Mouse (Mus musculus) MEL (cell line): Measurements from ENCODE around the gene Myl12a. TPM values are rescaled to one million over a fixed set of nuclear protein-coding genes. Genes with fewer than 3 reads are reported as not detected.

ENCODE experiments used
- DNase-seq: peaks from one replicate; pipeline ENCODE4 v3.0.0; 2011; ENCODE audit warnings: low read depth, low spot score
- H3K27ac ChIP-seq: 2 replicates; pipeline ENCODE4 v1.5.1; 2012; ENCODE audit warnings: low read depth, mild to moderate bottlenecking, control low read depth, low read length, moderate library complexity; ENCODE audit not compliant: control insufficient read depth
- H3K27me3 ChIP-seq, 2 experiments: fragments of 150-350 bp in 1 of 2; sonication (generic) in 1 of 2; 2 replicates each; pipeline ENCODE4 v1.6.1; 2012; ENCODE audit warnings: low read length in 2 of 2, mild to moderate bottlenecking in 2 of 2, improper control_type of control experiment in 1 of 2, moderate library complexity in 1 of 2; ENCODE audit not compliant: insufficient read depth in 2 of 2, control insufficient read depth in 1 of 2
- H3K36me3 ChIP-seq, 2 experiments: 2 replicates each; pipeline ENCODE4 v1.6.1; 2012 to 2014; ENCODE audit warnings: low read length in 2 of 2, improper control_type of control experiment in 1 of 2, inconsistent platforms in 1 of 2, mild to moderate bottlenecking in 1 of 2; ENCODE audit not compliant: insufficient read depth in 2 of 2, control insufficient read depth in 1 of 2
- H3K4me1 ChIP-seq, 2 experiments: fragments of 150-350 bp in 1 of 2; sonication (generic) in 1 of 2; 2 replicates each; pipeline ENCODE4 v1.6.1; 2012; ENCODE audit warnings: low read length in 2 of 2, improper control_type of control experiment in 1 of 2, mild to moderate bottlenecking in 1 of 2; ENCODE audit not compliant: insufficient read depth in 2 of 2, control insufficient read depth in 1 of 2
- H3K4me3 ChIP-seq, 2 experiments: fragments of 150-350 bp in 1 of 2; sonication (generic) in 1 of 2; 2 replicates each; pipeline ENCODE4 v1.5.1; 2012; ENCODE audit warnings: low read depth in 2 of 2, low read length in 2 of 2, mild to moderate bottlenecking in 2 of 2, moderate library complexity in 2 of 2, control low read depth in 1 of 2, improper control_type of control experiment in 1 of 2; ENCODE audit not compliant: control insufficient read depth in 1 of 2, insufficient read depth in 1 of 2
- H3K79me2 ChIP-seq: 2 replicates; pipeline ENCODE4 v1.6.1; 2012; ENCODE audit warnings: mild to moderate bottlenecking, low read length, moderate library complexity; ENCODE audit not compliant: control insufficient read depth, poor library complexity, insufficient read depth
- H3K9ac ChIP-seq: 2 replicates; pipeline ENCODE4 v1.6.1; 2012; ENCODE audit warnings: low read depth, mild to moderate bottlenecking, control low read depth, low read length, moderate library complexity; ENCODE audit not compliant: control insufficient read depth, poor library complexity, severe bottlenecking
- H3K9me3 ChIP-seq: fragments of 150-350 bp; sonication (generic); replicated peaks from 2 replicates; pipeline ENCODE4 v1.6.1; 2012; ENCODE audit warnings: mild to moderate bottlenecking, low read length, improper control_type of control experiment, moderate library complexity; ENCODE audit not compliant: insufficient read depth
- BHLHE40 ChIP-seq: IDR thresholded peaks from 2 replicates; pipeline ENCODE4 v1.6.1; 2012; ENCODE audit warnings: low read depth, mild to moderate bottlenecking, inconsistent platforms, low read length, improper control_type of control experiment, borderline replicate concordance
- CHD1 ChIP-seq: IDR thresholded peaks from 2 replicates; pipeline ENCODE4 v1.6.1; 2012; ENCODE audit warnings: low read depth, mild to moderate bottlenecking, inconsistent platforms, low read length, improper control_type of control experiment
- CTCF ChIP-seq, 3 experiments: IDR thresholded peaks in 2 of 3; conservative IDR thresholded peaks in 1 of 3; 2 replicates each; pipeline ENCODE4 v1.5.1; 2011 to 2012; ENCODE audit warnings: low read length in 3 of 3, low read depth in 2 of 3, mild to moderate bottlenecking in 2 of 3, improper control_type of control experiment in 1 of 3, inconsistent platforms in 1 of 3, mixed read lengths in 1 of 3, moderate library complexity in 1 of 3; ENCODE audit not compliant: control insufficient read depth in 1 of 3, insufficient read depth in 1 of 3, poor library complexity in 1 of 3, severe bottlenecking in 1 of 3
- E2F4 ChIP-seq: IDR thresholded peaks from 2 replicates; pipeline ENCODE4 v1.6.1; 2011; ENCODE audit warnings: low read depth, low read length, improper control_type of control experiment, borderline replicate concordance
- ELF1 ChIP-seq: IDR thresholded peaks from 2 replicates; pipeline ENCODE4 v1.6.1; 2014; ENCODE audit warnings: low read depth, mild to moderate bottlenecking, inconsistent platforms, low read length, improper control_type of control experiment, moderate library complexity
- EP300 ChIP-seq, 2 experiments: IDR thresholded peaks; 2 replicates each; pipeline ENCODE4 v1.6.1; 2011; ENCODE audit warnings: improper control_type of control experiment in 2 of 2, low read length in 2 of 2, low read depth in 1 of 2, mild to moderate bottlenecking in 1 of 2
- ETS1 ChIP-seq: IDR thresholded peaks from 2 replicates; pipeline ENCODE4 v1.6.1; 2012; ENCODE audit warnings: low read depth, mild to moderate bottlenecking, inconsistent platforms, low read length, improper control_type of control experiment, moderate library complexity
- HCFC1 ChIP-seq: IDR thresholded peaks from 2 replicates; pipeline ENCODE4 v1.6.1; 2012; ENCODE audit warnings: low read depth, mild to moderate bottlenecking, inconsistent platforms, low read length, improper control_type of control experiment, moderate library complexity
- JUND ChIP-seq: IDR thresholded peaks from 2 replicates; pipeline ENCODE4 v1.6.1; 2011; ENCODE audit warnings: low read depth, mild to moderate bottlenecking, improper control_type of control experiment, low read length
- MYB ChIP-seq: IDR thresholded peaks from 2 replicates; pipeline ENCODE4 v1.6.1; 2011; ENCODE audit warnings: mild to moderate bottlenecking, low read depth, low read length, improper control_type of control experiment
- MYC ChIP-seq: IDR thresholded peaks from 2 replicates; pipeline ENCODE4 v1.6.1; 2011; ENCODE audit warnings: low read depth, mild to moderate bottlenecking, low read length, improper control_type of control experiment, moderate library complexity
- POLR2A ChIP-seq, 2 experiments: IDR thresholded peaks; 2 replicates each; pipeline ENCODE4 v1.6.1; 2011 to 2012; ENCODE audit warnings: low read length in 2 of 2, mild to moderate bottlenecking in 2 of 2, control low read depth in 1 of 2, improper control_type of control experiment in 1 of 2, low read depth in 1 of 2, moderate library complexity in 1 of 2; ENCODE audit not compliant: control insufficient read depth in 1 of 2, insufficient read depth in 1 of 2, poor library complexity in 1 of 2
- POLR2AphosphoS2 ChIP-seq: IDR thresholded peaks from 2 replicates; pipeline ENCODE4 v1.6.1; 2011; ENCODE audit warnings: low read length, improper control_type of control experiment
- RAD21 ChIP-seq: IDR thresholded peaks from 2 replicates; pipeline ENCODE4 v1.6.1; 2011; ENCODE audit warnings: mild to moderate bottlenecking, low read depth, low read length, improper control_type of control experiment
- RCOR1 ChIP-seq: IDR thresholded peaks from 2 replicates; pipeline ENCODE4 v1.6.1; 2012; ENCODE audit warnings: low read depth, mild to moderate bottlenecking, inconsistent platforms, low read length, improper control_type of control experiment
- TAL1 ChIP-seq: IDR thresholded peaks from 2 replicates; pipeline ENCODE4 v1.6.1; 2012; ENCODE audit warnings: mild to moderate bottlenecking, inconsistent platforms, low read length, moderate library complexity, mixed read lengths
- TBP ChIP-seq: IDR thresholded peaks from 2 replicates; pipeline ENCODE4 v1.8.0; 2011; ENCODE audit warnings: low read depth, low read length, improper control_type of control experiment
- UBTF ChIP-seq: IDR thresholded peaks from 2 replicates; pipeline ENCODE4 v1.6.1; 2012; ENCODE audit warnings: low read depth, mild to moderate bottlenecking, inconsistent platforms, low read length, improper control_type of control experiment, moderate library complexity, borderline replicate concordance; ENCODE audit not compliant: insufficient read depth
- USF1 ChIP-seq: IDR thresholded peaks from 2 replicates; pipeline ENCODE4 v1.6.1; 2014; ENCODE audit warnings: low read depth, mild to moderate bottlenecking, inconsistent platforms, low read length, improper control_type of control experiment, moderate library complexity
- ZKSCAN1 ChIP-seq: IDR thresholded peaks from 2 replicates; pipeline ENCODE4 v1.6.1; 2012; ENCODE audit warnings: low read depth, mild to moderate bottlenecking, inconsistent platforms, low read length, improper control_type of control experiment, moderate library complexity
- ZMIZ1 ChIP-seq: IDR thresholded peaks from 2 replicates; pipeline ENCODE4 v1.6.1; 2012; ENCODE audit warnings: low read depth, mild to moderate bottlenecking, inconsistent platforms, low read length, improper control_type of control experiment, moderate library complexity
- polyA plus RNA-seq, 2 experiments: library from polyadenylated mRNA; stranded (reverse) in 1 of 2; unstranded in 1 of 2; fragments of >175 nt in 1 of 2; fragments of >200 nt in 1 of 2; gene quantifications; 2 replicates each; pipeline versions ENCODE4 v1.2.1 to v1.2.4; 2012; ENCODE audit warnings: low replicate concordance in 2 of 2, low read depth in 1 of 2; ENCODE audit not compliant: insufficient read length in 2 of 2, insufficient read depth in 1 of 2, missing spikeins in 1 of 2
- total RNA-seq: library from RNA; depleted of rRNA; stranded (reverse); fragments of 300-350 nt; gene quantifications from 2 replicates; pipeline ENCODE4 v1.2.3, GENCODE M21; 2012

Gene Myl12a
- total and polyA plus RNA-seq, 3 experiments: 113 to 130 TPM; not detected in 1

GRCm38 (mm10) chr17:71039851-71040581 is 37.3 kb upstream of the Myl12a start:
- Histone ChIP-seq H3K4me3 (no peak overlapping the region), H3K9ac (no peak overlapping the region), H3K79me2 (no peaks in the 10 kb centered on the region), H3K27me3 (no peaks in the 10 kb centered on the region), H3K27ac (no peak overlapping the region), H3K36me3 (peaks cover 0 to 3% of the 10 kb centered on the region in 2 experiments; a peak in 2 of 4 replicates), H3K9me3 (no peaks in the 10 kb centered on the region)
- peak; percentile 29; the same call in 1 of the 2 replicates for TF ChIP-seq USF1
- no peak for TF ChIP-seq RCOR1
- TF ChIP-seq, all 39 proteins: peak for 1
- no peak for DNase-seq
- H3K4me1 ChIP-seq: peaks cover 9 to 12% of the 10 kb centered on the region in 2 experiments

GRCm38 (mm10) chr17:71038812-71039211 is 36.1 kb upstream of the Myl12a start:
- Histone ChIP-seq H3K9me3 (no peaks in the 10 kb centered on the region), H3K4me1 (peaks cover 9 to 15% of the 10 kb centered on the region in 2 experiments), H3K79me2 (no peaks in the 10 kb centered on the region), H3K4me3 (no peak overlapping the region), H3K9ac (no peak overlapping the region), H3K27ac (no peak overlapping the region), H3K27me3 (no peaks in the 10 kb centered on the region), H3K36me3 (peaks cover 0 to 7% of the 10 kb centered on the region in 2 experiments; a peak in 2 of 4 replicates)
- TF ChIP-seq TAL1: no peak
- TF ChIP-seq ZMIZ1: no peak
- no peak for TF ChIP-seq ELF1
- no peak for TF ChIP-seq POLR2AphosphoS2
- no peak for TF ChIP-seq RAD21
- no peak for TF ChIP-seq ZKSCAN1
- no peak for TF ChIP-seq MYB
- TF ChIP-seq E2F4: no peak
- no peak for TF ChIP-seq EP300 (IDR thresholded peaks at IDR 0.05; ENCODE audit: low read depth in 1 of 2, low read length in 2 of 2)
- DNase-seq: no peak

- Histone ChIP-seq H3K9ac (no peak overlapping the region), H3K27me3 (no peaks in the 10 kb centered on the region), H3K9me3 (no peaks in the 10 kb centered on the region), H3K79me2 (no peaks in the 10 kb centered on the region), H3K27ac (no peak overlapping the region), H3K4me1 (peaks cover 9 to 15% of the 10 kb centered on the region in 2 experiments), H3K36me3 (peaks cover 0 to 7% of the 10 kb centered on the region in 2 experiments; a peak in 2 of 4 replicates), H3K4me3 (no peak overlapping the region)
- TF ChIP-seq ZKSCAN1 (no peak), TAL1 (no peak), POLR2A (IDR thresholded peaks at IDR 0.05; ENCODE audit: control insufficient read depth in 1 of 2, insufficient read depth in 1 of 2, low read depth in 1 of 2, low read length in 2 of 2, poor library complexity in 1 of 2) (no peak), BHLHE40 (no peak), MYC (no peak), UBTF (no peak), HCFC1 (no peak), ETS1 (no peak), JUND (no peak), ELF1 (no peak), RCOR1 (no peak), CTCF (IDR thresholded peaks at IDR 0.05 in 2 of 3, conservative IDR thresholded peaks at IDR 0.05 in 1 of 3; ENCODE audit: control insufficient read depth in 1 of 3, insufficient read depth in 1 of 3, low read depth in 2 of 3, low read length in 3 of 3, poor library complexity in 1 of 3, severe bottlenecking in 1 of 3) (no peak), TBP (no peak), CHD1 (no peak), POLR2AphosphoS2 (no peak)
- no peak for DNase-seq
These were observed 34.5 kb upstream of the Myl12a start for GRCm38 (mm10) chr17:71037188-71037587.
